Mouse (Mus musculus): ENCODE results near the gene Farsb.

DNA sequence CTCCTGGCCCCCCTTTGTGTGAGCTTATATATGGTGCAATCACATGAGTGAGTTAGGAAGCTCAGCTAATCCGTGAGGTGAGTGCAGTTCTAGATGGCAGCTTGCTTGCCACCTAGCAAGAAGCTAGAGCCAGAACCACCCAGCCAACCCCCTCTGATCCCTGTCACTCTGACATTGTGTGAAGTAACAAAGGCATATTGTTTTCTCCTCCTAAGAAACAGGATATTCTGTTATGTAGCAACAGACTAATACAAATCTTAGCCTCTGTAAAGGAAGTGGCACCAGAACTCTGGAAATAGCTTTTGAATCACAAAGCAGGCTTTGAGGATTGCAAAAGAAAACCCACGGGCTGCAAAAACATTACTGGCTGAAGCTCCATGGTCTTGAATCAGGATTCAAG is 4.3 kb downstream of the Farsb start:
- no peak for TF ChIP-seq CTCF (conservative IDR thresholded peaks at IDR 0.05; ENCODE audit: low read length)
- TF ChIP-seq NANOG (IDR thresholded peaks at IDR 0.05; ENCODE audit: borderline replicate concordance, low read length) = no peak
- TF ChIP-seq POU5F1 (IDR thresholded peaks at IDR 0.05; ENCODE audit: borderline replicate concordance, low read length) = no peak

Measured in E14TG2a.4 (cell line).